Mouse (Mus musculus) adrenal gland, postnatal 4 days (tissue): ENCODE data around the gene D730048I06Rik. TPM values are rescaled to one million over a fixed set of nuclear protein-coding genes. Genes with fewer than 3 reads are reported as not detected.
"Not testable (repeated sequence)": the region's sequence is repeated elsewhere in the genome, so short reads cannot be mapped to it uniquely, and the experiment has no call there.

Source experiments
- DNase-seq, 2 experiments: peaks; one replicate each; pipeline ENCODE4 v3.0.0; 2021 to 2022; ENCODE audit warnings: low spot score in 2 of 2, mixed read lengths in 2 of 2
- long read RNA-seq, 2 experiments: library from polyadenylated mRNA; stranded (forward); transcript quantifications; one replicate each; pipeline ENCODE4 v2.0.0; 2021
- total RNA-seq, 2 experiments: library from RNA; stranded (reverse); gene quantifications; 2 replicates each; pipeline ENCODE4 v1.2.3; 2021

The D730048I06Rik gene
- total RNA-seq = not detected
- long read RNA-seq, experiment 1 = 0 reads
- long read RNA-seq, experiment 2 = 0 reads

GRCm38 (mm10) chr9:35790001-35790400 lies at the start of gene D730048I06Rik, which contains the start of gene Gm27235:
D730048I06Rik (minus strand) TSS chr9:35790112.
Gm27235 (minus strand) TSS chr9:35790101.
- DNase-seq = no peak

- DNase-seq = not testable (repeated sequence)
Observed at GRCm38 (mm10) chr9:35817881-35818280, 28.0 kb upstream of the D730048I06Rik start.

GRCm38 (mm10) chr9:35798146-35798545 lies 8.2 kb upstream of the D730048I06Rik start:
- no peak for DNase-seq

GRCm38 (mm10) chr9:35778009-35778408 lies 11.9 kb downstream of the D730048I06Rik start, which contains the start of gene Gm17727:
Gm17727 (minus strand) TSS chr9:35778109.
- no peak for DNase-seq

GRCm38 (mm10) chr9:35756843-35757242 lies 33.1 kb downstream of the D730048I06Rik start:
- DNase-seq = no peak

GRCm38 (mm10) chr9:35740749-35741148 lies 49.2 kb downstream of the D730048I06Rik start, which contains the start of gene Gm17677:
Gm17677 (plus strand) TSS chr9:35741049.
- no peak for DNase-seq

Other genes with a start within 250 kb of the D730048I06Rik start
- gene Ddx25, start 231.6 kb downstream of the D730048I06Rik start, total RNA-seq = 1 to 10 TPM; 1.3 TPM
- gene Pus3, start 231.5 kb downstream of the D730048I06Rik start, total RNA-seq = 10 to 100 TPM; 14.8 to 16.7 TPM
- under 1 TPM; 0.31 to 0.39 TPM for gene Pate2, start 219.8 kb downstream of the D730048I06Rik start, total RNA-seq
- 1 to 10 TPM; 5.9 to 6.5 TPM for gene Hyls1, start 219.7 kb downstream of the D730048I06Rik start, total RNA-seq
- gene Pate4, start 178.2 kb downstream of the D730048I06Rik start, total RNA-seq = not detected
- gene Pate3, start 141.9 kb downstream of the D730048I06Rik start, total RNA-seq = not detected
- not detected for gene Pate1, start 102.7 kb downstream of the D730048I06Rik start, total RNA-seq
- not detected for gene Gm17677, start 49.1 kb downstream of the D730048I06Rik start, total RNA-seq
- not detected for gene Gm17727, start 12.0 kb downstream of the D730048I06Rik start, total RNA-seq
- not detected for gene Gm27235, start within 50 bp of the D730048I06Rik start, total RNA-seq
- not detected for gene 9230110F15Rik, start 54.0 kb upstream of the D730048I06Rik start, total RNA-seq
- gene 9230113P08Rik, start 118.3 kb upstream of the D730048I06Rik start, total RNA-seq = not detected